Mouse (Mus musculus): Measurements from ENCODE around the gene Bend4.

Bend4 gene

DNA sequence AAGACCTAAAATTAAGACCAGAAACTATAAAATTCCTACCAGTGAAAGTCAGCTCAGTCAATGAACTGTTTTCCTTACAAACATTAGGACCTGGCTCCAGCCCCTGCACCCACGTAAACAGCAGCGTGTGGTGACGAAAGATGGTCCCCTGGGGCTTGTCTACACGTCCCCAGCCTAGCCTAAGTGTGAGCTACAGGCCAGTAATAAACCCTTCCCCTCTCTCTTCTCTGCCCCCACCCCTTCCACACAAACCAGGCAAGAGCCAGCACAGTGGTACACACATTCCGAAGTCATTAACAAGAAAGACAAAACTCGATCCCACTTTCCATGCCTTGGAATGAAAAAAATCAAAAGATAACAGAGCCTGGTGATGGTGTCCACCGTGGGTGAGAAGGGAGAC lies 16.6 kb downstream of the Bend4 start:
- DNase-seq (ENCODE audit: low read depth), result no peak

GRCm38 (mm10) chr5:67410426-67410825 lies 17.7 kb downstream of the Bend4 start:
- DNase-seq (ENCODE audit: low read depth), result no peak

DNA sequence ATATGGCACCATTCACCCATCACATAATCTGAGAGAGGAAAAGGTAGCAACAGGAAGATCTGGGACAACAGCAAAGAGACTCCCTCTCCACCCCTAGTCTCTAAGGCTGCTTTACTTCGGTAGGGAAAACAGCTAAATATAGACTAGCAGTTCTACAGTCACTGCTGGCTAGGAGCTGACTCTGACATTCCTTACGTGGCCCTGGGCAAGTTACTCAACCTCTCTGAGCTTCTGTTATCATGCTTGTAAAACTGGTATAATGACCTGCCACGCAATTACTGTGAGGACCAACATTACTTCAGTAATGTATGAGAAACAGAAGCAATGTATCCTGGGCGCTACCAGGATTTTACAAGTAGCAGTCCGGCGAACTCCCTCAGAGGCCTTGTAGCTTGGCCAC lies 19.7 kb downstream of the Bend4 start:
- DNase-seq (ENCODE audit: low read depth), result no peak

DNA sequence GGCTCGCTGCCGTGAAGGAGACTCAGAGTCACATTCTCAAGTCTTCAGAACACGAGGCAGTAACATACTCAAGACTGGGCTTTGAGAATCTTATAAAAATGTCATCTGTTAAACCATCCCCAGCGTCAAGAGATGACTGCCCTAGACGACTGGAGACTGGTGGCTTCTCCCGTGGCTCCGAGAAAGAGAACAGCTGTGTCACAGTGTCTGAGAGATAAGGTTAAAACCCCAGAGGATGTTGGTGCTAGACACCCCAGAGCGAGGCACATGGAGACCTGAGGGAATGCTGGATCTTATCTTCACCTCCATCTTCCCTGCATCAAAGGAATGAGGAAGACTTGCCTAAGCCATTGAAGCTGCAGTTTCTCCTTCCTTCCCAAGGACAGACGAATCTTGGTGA lies 23.2 kb downstream of the Bend4 start:
- no peak for DNase-seq (ENCODE audit: low read depth)

GRCm38 (mm10) chr5:67404380-67404779 lies 23.7 kb downstream of the Bend4 start:
- no peak for DNase-seq (ENCODE audit: low read depth)

- DNase-seq (ENCODE audit: low read depth), result no peak
These were observed 26.5 kb downstream of the Bend4 start for GRCm38 (mm10) chr5:67401612-67402011.

GRCm38 (mm10) chr5:67400608-67401480 lies 27.3 kb downstream of the Bend4 start:
- no peak for DNase-seq (ENCODE audit: low read depth)

DNA sequence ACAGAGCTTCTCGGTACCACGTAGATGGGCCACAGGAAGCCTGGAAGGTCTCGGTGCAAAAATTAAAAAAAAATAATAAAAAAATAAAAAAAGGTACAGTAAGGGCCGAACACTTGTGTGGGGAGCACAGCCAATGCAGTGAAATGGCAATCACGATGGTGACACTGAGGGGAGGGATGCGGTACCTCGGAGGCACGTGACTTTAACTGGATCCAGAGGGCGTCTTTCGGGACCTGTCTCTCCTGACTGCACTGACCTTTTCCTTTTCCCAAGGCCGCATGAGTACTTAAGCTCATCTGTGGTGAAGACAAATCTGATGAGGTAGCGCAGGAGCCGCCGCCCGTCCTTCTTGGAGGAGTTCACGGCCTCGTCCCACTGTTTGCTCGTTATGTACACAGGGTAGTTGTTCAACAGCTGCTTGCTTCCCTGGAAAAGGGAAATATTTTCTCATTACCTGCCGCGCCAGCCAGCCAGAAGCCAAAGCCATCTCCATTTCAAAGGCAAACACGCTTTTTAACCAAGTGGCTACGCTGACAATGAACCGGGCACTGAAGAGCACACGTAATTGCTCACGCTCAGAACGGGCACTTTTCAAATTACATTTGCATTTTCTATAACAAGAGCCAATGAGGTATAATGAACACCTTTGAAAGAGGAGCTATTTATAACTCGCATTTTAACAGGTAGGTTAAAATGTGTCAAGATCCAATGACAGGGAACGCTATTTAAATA lies 28.1 kb downstream of the Bend4 start:
- no peak for DNase-seq (ENCODE audit: low read depth)

- no peak for DNase-seq (ENCODE audit: low read depth)
These were observed 30.9 kb downstream of the Bend4 start for GRCm38 (mm10) chr5:67397186-67397585.

DNA sequence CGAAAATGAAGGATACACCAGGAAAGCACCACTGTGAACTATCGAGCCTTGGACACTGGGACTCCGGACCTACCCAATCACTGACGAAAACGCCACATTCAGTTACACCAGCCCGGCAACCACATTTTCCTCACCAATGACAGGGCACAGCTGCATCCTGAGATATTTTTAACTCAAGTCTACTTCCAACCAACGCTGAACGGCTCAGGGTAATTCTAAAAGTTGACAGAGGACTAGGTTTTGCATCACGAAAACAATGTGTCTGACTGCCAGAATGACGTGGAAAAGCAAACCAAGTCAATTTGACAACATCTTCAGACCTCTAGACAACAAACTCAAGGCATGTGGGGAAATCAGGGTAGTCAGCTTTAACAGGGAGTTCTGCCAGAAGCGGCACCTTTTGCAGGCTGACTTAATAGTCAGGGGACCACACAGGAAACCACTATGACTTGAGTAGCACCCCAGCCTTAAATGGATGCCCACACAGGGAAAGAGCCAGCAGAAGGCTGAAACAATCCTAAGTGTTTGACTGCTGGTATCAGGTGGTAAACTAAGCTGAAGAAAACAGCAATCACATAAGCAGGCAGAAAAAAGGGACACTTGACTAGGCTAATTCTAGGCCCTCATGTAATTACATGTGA lies 32.8 kb downstream of the Bend4 start:
- no peak for DNase-seq (ENCODE audit: low read depth)

DNA sequence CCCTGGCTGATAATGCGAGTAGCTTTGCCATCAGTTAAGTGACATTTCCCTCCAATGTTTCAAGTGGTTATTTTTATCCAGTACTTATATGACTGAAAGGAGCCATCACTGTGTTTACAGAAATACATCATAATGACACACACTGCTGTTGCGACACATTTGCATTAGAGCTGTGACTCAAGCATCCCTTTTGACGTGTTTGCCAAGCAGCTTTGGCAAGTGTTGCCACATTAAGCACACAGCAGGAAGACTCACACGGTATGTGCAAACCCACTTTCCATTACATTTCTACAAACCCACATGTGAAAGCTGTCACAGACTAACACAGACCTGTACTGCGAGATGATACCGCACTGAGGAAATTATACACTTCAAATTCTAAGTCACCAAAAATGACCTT lies 34.2 kb downstream of the Bend4 start:
- DNase-seq (ENCODE audit: low read depth), result peak; percentile 40

GRCm38 (mm10) chr5:67382556-67382955 lies 45.6 kb downstream of the Bend4 start:
- DNase-seq (ENCODE audit: low read depth), result no peak

- DNase-seq (ENCODE audit: low read depth), result no peak
These were observed 46.4 kb downstream of the Bend4 start for GRCm38 (mm10) chr5:67381690-67382089.

- DNase-seq (ENCODE audit: low read depth), result no peak
These were observed 51.0 kb downstream of the Bend4 start for GRCm38 (mm10) chr5:67377044-67377621.

DNA sequence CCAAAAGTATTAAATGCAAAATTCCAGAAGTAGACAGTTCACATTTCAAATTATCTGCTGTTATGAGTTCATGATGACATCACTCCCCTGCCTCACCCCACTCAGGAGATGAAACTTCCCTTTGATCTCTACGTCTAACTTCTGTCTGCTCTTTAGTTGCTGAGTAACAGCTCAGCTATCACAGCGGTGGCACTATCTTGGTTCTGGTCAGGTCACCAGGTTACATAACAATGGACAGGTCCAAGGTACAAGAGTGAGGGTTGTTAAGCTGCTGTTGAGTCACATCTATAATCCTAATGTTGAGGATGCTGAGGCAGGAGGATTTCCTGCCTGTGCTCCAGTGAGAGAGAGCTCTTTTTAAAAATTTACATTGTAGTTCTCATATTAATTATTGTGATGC lies 65.2 kb downstream of the Bend4 start:
- DNase-seq (ENCODE audit: low read depth), result no peak

DNA sequence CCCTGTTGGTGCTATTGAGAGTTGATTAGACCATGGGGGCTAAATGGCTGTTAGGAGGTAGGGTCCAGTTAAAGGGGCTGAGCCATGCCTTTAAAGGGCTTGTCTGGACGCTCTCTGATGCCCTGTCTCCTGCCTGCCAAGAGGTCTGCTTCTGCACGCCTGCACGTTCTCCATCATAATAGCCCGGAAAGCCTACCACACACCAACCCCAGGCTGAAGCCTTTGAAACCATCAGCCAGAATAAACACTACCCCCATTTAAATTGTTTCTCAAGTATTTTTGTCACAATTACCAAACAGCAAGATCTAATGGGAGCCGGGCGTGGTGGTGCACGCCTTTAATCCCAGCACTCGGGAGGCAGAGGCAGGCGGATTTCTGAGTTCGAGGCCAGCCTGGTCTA lies 65.8 kb downstream of the Bend4 start:
- DNase-seq (ENCODE audit: low read depth), result no peak

GRCm38 (mm10) chr5:67348949-67349348 lies 79.2 kb downstream of the Bend4 start:
- no peak for DNase-seq (ENCODE audit: low read depth)

GRCm38 (mm10) chr5:67347060-67347459 lies 81.0 kb downstream of the Bend4 start:
- DNase-seq (ENCODE audit: low read depth), result no peak

All from fibroblast of lung, adult 2 months (primary cell).